Mouse (Mus musculus): Measurements from ENCODE around the gene Idua. TPM values are rescaled to one million over a fixed set of nuclear protein-coding genes. Genes with fewer than 3 reads are reported as not detected.

Idua gene
- polyA plus RNA-seq, 1 experiment, result 62.6 TPM

DNA sequence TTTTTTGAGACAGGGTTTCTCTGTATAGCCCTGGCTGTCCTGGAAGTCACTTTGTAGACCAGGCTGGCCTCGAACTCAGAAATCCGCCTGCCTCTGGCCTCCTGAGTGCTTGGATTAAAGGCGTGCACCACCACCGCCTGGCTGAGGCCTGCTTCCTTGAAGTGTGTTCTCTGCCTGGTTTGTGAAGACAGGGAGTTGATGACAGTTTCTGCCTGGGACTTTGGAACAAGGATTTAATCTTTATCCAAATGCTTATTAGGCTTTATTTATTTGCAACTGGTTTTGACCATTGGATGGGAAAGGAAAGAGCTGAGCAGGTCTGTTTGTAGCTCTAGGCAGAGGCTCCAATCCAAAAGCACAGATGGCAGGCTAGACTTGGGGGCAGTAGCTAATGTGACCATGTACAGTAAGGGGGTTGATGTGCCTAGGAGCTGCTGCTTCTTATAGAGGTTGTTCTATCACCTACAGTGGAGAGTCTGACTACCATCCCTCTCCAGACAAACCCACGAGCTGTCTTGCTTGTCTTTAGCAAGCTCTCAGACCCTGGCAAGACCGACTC, 18.2 kb downstream of the Idua start:
- H3K27ac ChIP-seq (ENCODE audit: insufficient read depth, low read depth, low read length), result no peak overlapping the region
- TF ChIP-seq CTCF (IDR thresholded peaks at IDR 0.05; ENCODE audit: low read depth, low read length) (no peak), POLR2A (IDR thresholded peaks at IDR 0.05; ENCODE audit: borderline replicate concordance, low read depth, low read length) (no peak)
- peaks cover 4% of the 10 kb centered on the region; the same call in 1 of the 2 replicates for H3K4me1 ChIP-seq (ENCODE audit: control insufficient read depth, insufficient read depth, low read length)
- no peak overlapping the region for H3K4me3 ChIP-seq (ENCODE audit: insufficient read depth, low read length)

- no peak overlapping the region for H3K27ac ChIP-seq (ENCODE audit: insufficient read depth, low read depth, low read length)
- TF ChIP-seq CTCF (IDR thresholded peaks at IDR 0.05; ENCODE audit: low read depth, low read length) (peak; percentile 29; the same call in 1 of the 2 replicates), POLR2A (IDR thresholded peaks at IDR 0.05; ENCODE audit: borderline replicate concordance, low read depth, low read length) (no peak)
- H3K4me3 ChIP-seq (ENCODE audit: insufficient read depth, low read length), result no peak overlapping the region
- H3K4me1 ChIP-seq (ENCODE audit: control insufficient read depth, insufficient read depth, low read length), result no peaks in the 10 kb centered on the region
Measured at GRCm38 (mm10) chr5:108679909-108680308, 19.8 kb downstream of the Idua start.

- Histone ChIP-seq H3K27ac (ENCODE audit: insufficient read depth, low read depth, low read length) (no peak overlapping the region), H3K4me3 (ENCODE audit: insufficient read depth, low read length) (no peak overlapping the region), H3K4me1 (ENCODE audit: control insufficient read depth, insufficient read depth, low read length) (no peaks in the 10 kb centered on the region)
- TF ChIP-seq POLR2A (IDR thresholded peaks at IDR 0.05; ENCODE audit: borderline replicate concordance, low read depth, low read length) (no peak), CTCF (IDR thresholded peaks at IDR 0.05; ENCODE audit: low read depth, low read length) (no peak)
Measured at GRCm38 (mm10) chr5:108680871-108681270, 20.7 kb downstream of the Idua start.

- TF ChIP-seq CTCF (IDR thresholded peaks at IDR 0.05; ENCODE audit: low read depth, low read length), result no peak
- TF ChIP-seq POLR2A (IDR thresholded peaks at IDR 0.05; ENCODE audit: borderline replicate concordance, low read depth, low read length), result no peak
- H3K4me3 ChIP-seq (ENCODE audit: insufficient read depth, low read length), result no peak overlapping the region
- peaks cover 5% of the 10 kb centered on the region; the same call in 1 of the 2 replicates for H3K4me1 ChIP-seq (ENCODE audit: control insufficient read depth, insufficient read depth, low read length)
- no peak overlapping the region for H3K27ac ChIP-seq (ENCODE audit: insufficient read depth, low read depth, low read length)
Measured at GRCm38 (mm10) chr5:108689091-108689490, 29.0 kb downstream of the Idua start.

DNA sequence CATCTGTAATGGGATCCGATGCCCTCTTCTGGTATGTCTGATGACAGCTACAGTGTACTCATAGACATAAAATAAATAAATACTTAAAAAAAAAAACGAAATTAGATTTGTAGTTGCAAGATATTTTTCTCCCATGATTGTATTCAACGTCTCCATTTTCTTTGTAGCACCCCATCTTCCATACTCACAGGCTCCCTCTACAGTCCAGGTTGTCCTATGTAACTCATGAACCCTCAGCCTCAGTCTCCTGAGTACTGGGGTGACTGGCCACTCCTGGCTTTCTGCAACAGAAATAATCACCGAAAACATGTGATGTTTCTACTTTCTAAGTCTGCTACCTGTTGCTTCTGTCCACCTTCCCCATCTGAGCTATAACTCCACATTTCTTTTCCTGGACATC, 31.0 kb downstream of the Idua start:
- H3K4me1 ChIP-seq (ENCODE audit: control insufficient read depth, insufficient read depth, low read length), result peaks cover 5% of the 10 kb centered on the region; the same call in 1 of the 2 replicates
- TF ChIP-seq CTCF (IDR thresholded peaks at IDR 0.05; ENCODE audit: low read depth, low read length) (no peak), POLR2A (IDR thresholded peaks at IDR 0.05; ENCODE audit: borderline replicate concordance, low read depth, low read length) (no peak)
- H3K27ac ChIP-seq (ENCODE audit: insufficient read depth, low read depth, low read length), result no peak overlapping the region
- no peak overlapping the region for H3K4me3 ChIP-seq (ENCODE audit: insufficient read depth, low read length)

DNA sequence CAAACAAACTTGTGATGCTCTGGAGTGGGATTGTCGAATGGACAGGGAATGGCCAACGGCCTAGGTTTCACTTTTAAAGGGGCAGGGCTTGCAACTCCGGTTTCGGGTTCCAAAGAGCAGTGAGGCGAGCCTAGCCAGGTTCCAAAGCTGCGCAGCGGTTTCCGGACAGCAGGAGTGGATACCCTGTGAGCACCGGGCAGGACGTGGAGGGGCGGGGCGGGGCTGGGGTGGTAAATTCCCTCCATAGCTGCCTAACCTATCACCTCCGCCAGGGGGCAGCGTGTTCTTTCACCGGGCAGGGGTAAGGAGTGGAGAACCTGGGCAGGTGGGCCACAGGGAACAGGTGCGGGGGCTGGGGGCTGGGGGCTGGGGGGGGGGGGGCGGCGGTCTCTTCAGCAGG, 32.1 kb downstream of the Idua start, which contains the start of gene Fgfrl1:
TSS of gene Fgfrl1 (plus strand) at position 112 of the 400 bp plus-strand sequence.
- TF ChIP-seq CTCF (IDR thresholded peaks at IDR 0.05; ENCODE audit: low read depth, low read length) (no peak; the same call in none of the 2 replicates), POLR2A (IDR thresholded peaks at IDR 0.05; ENCODE audit: borderline replicate concordance, low read depth, low read length) (no peak)
- Histone ChIP-seq H3K4me3 (ENCODE audit: insufficient read depth, low read length) (peak within 1 kb of the TSS; percentile 50), H3K27ac (ENCODE audit: insufficient read depth, low read depth, low read length) (no peak within 1 kb of the TSS), H3K4me1 (ENCODE audit: control insufficient read depth, insufficient read depth, low read length) (peaks cover 5% of the 10 kb centered on the region; the same call in 1 of the 2 replicates)

GRCm38 (mm10) chr5:108693872-108694288, 33.7 kb downstream of the Idua start:
- peaks cover 5% of the 10 kb centered on the region; the same call in 1 of the 2 replicates for H3K4me1 ChIP-seq (ENCODE audit: control insufficient read depth, insufficient read depth, low read length)
- no peak overlapping the region for H3K27ac ChIP-seq (ENCODE audit: insufficient read depth, low read depth, low read length)
- H3K4me3 ChIP-seq (ENCODE audit: insufficient read depth, low read length), result peak overlapping the region; percentile 80
- TF ChIP-seq POLR2A (IDR thresholded peaks at IDR 0.05; ENCODE audit: borderline replicate concordance, low read depth, low read length), result no peak
- no peak for TF ChIP-seq CTCF (IDR thresholded peaks at IDR 0.05; ENCODE audit: low read depth, low read length)

GRCm38 (mm10) chr5:108694352-108695261, 34.5 kb downstream of the Idua start:
- Histone ChIP-seq H3K4me1 (ENCODE audit: control insufficient read depth, insufficient read depth, low read length) (peaks cover 5% of the 10 kb centered on the region; the same call in 1 of the 2 replicates), H3K4me3 (ENCODE audit: insufficient read depth, low read length) (peak overlapping the region; percentile 75), H3K27ac (ENCODE audit: insufficient read depth, low read depth, low read length) (no peak overlapping the region)
- no peak for TF ChIP-seq POLR2A (IDR thresholded peaks at IDR 0.05; ENCODE audit: borderline replicate concordance, low read depth, low read length)
- TF ChIP-seq CTCF (IDR thresholded peaks at IDR 0.05; ENCODE audit: low read depth, low read length), result no peak

GRCm38 (mm10) chr5:108695861-108696260, 35.7 kb downstream of the Idua start:
- no peak for TF ChIP-seq POLR2A (IDR thresholded peaks at IDR 0.05; ENCODE audit: borderline replicate concordance, low read depth, low read length)
- no peak for TF ChIP-seq CTCF (IDR thresholded peaks at IDR 0.05; ENCODE audit: low read depth, low read length)
- no peak overlapping the region for H3K4me3 ChIP-seq (ENCODE audit: insufficient read depth, low read length)
- H3K4me1 ChIP-seq (ENCODE audit: control insufficient read depth, insufficient read depth, low read length), result peaks cover 5% of the 10 kb centered on the region; the same call in 1 of the 2 replicates
- no peak overlapping the region for H3K27ac ChIP-seq (ENCODE audit: insufficient read depth, low read depth, low read length)

Data from bone marrow macrophage, adult 2 months (primary cell).